ENCODE assay signal across 7 mouse cellular contexts in genomic region chr3:90540904-90541303, GRCm38 (mm10). TPM values are rescaled to one million over a fixed set of nuclear protein-coding genes. Genes with fewer than 3 reads are reported as not detected.
DNase-seq lines count a peak whose midpoint lies in the region.

No protein-coding gene starts in this region.

- no peaks in the 10 kb centered on the region for H3K36me3 ChIP-seq in embryonic facial prominence, embryonic 10.5 days (replicated peaks)

- H3K27me3 ChIP-seq in embryonic facial prominence, embryonic 10.5 days (replicated peaks; ENCODE audit: low read depth, poor library complexity, severe bottlenecking): peaks cover 26% of the 10 kb centered on the region

- peak; percentile 8 for DNase-seq in adrenal gland, postnatal 25 days
- DNase-seq in embryonic facial prominence, embryonic 10.5 days (ENCODE audit: low spot score): no peak
- peak; percentile 50 to 56 for DNase-seq in heart, postnatal 14 days
- peak; percentile 59 to 78 for DNase-seq in kidney, postnatal 25 days
- DNase-seq in lung, postnatal 25 days (ENCODE audit: low spot score): peak; percentile 73
- no peak for DNase-seq in thymus, postnatal 36 days
- no peak for DNase-seq in thymus, postnatal 0 days (ENCODE audit: low spot score)

- intact Hi-C loops in heart, postnatal 14 days (cut with DNase I): loop anchor here (5.0 kb wide), 1 partner anchor 41 kb away; no protein-coding TSS in a partner anchor

- H3K4me3 ChIP-seq in embryonic facial prominence, embryonic 10.5 days: no peak overlapping the region; the same call in 1 of the 2 replicates

- peak overlapping the region; percentile 48 for H3K27ac ChIP-seq in embryonic facial prominence, embryonic 10.5 days (replicated peaks)

- peaks cover 36% of the 10 kb centered on the region for H3K4me1 ChIP-seq in embryonic facial prominence, embryonic 10.5 days

- 49% methylated on average over 4 of the region's 4 CpGs for WGBS in embryonic facial prominence, embryonic 10.5 days

- H3K9me3 ChIP-seq in embryonic facial prominence, embryonic 10.5 days: no peaks in the 10 kb centered on the region

RNA-seq across cellular contexts. Expression of gene S100a16, which starts 3.9 kb away (rescaled TPM):
- total RNA-seq in adrenal gland, postnatal 25 days (2021): 48.4 and 52.1 TPM in 2 replicates
- 32.9 and 34.7 TPM in 2 replicates for polyA plus RNA-seq in embryonic facial prominence, embryonic 10.5 days (2016; fragmentation: Nextera tagmentation; extraction: Ambion mirVana)
- 10 to 100 TPM; 77.3 to 86.0 TPM for total RNA-seq in heart, postnatal 14 days (2021)
- polyA plus RNA-seq in thymus, postnatal 0 days (2015; fragmentation: Nextera tagmentation; extraction: Ambion mirVana): 136 and 139 TPM in 2 replicates

RNA-seq across cellular contexts. Expression of gene S100a14, which starts 14.2 kb away (rescaled TPM):
- 0.52 and 0.95 TPM in 2 replicates for total RNA-seq in adrenal gland, postnatal 25 days (2021)
- polyA plus RNA-seq in embryonic facial prominence, embryonic 10.5 days (2016; fragmentation: Nextera tagmentation; extraction: Ambion mirVana): not detected in 2 replicates
- total RNA-seq in heart, postnatal 14 days (2021): 1 to 10 TPM in 1 of 2 experiments, under 1 TPM in 1; 0.74 to 1.7 TPM
- polyA plus RNA-seq in thymus, postnatal 0 days (2015; fragmentation: Nextera tagmentation; extraction: Ambion mirVana): 43.5 and 47.3 TPM in 2 replicates

RNA-seq across cellular contexts. Expression of gene S100a3, which starts 19.5 kb away (rescaled TPM):
- not detected in 2 replicates for total RNA-seq in adrenal gland, postnatal 25 days (2021)
- 0.44 TPM in 1 of 2 replicates, not detected in the other for polyA plus RNA-seq in embryonic facial prominence, embryonic 10.5 days (2016; fragmentation: Nextera tagmentation; extraction: Ambion mirVana)
- not detected for total RNA-seq in heart, postnatal 14 days (2021)
- polyA plus RNA-seq in thymus, postnatal 0 days (2015; fragmentation: Nextera tagmentation; extraction: Ambion mirVana): 9.9 and 11.5 TPM in 2 replicates

RNA-seq across cellular contexts. Expression of gene S100a13, which starts 26.7 kb away (rescaled TPM):
- 28.8 and 41.1 TPM in 2 replicates for total RNA-seq in adrenal gland, postnatal 25 days (2021)
- polyA plus RNA-seq in embryonic facial prominence, embryonic 10.5 days (2016; fragmentation: Nextera tagmentation; extraction: Ambion mirVana): 8.3 and 8.5 TPM in 2 replicates
- 10 to 100 TPM; 29.1 to 29.8 TPM for total RNA-seq in heart, postnatal 14 days (2021)
- 146 and 154 TPM in 2 replicates for polyA plus RNA-seq in thymus, postnatal 0 days (2015; fragmentation: Nextera tagmentation; extraction: Ambion mirVana)

RNA-seq across cellular contexts. Expression of gene S100a1, which starts 26.7 kb away (rescaled TPM):
- total RNA-seq in adrenal gland, postnatal 25 days (2021): 108 and 131 TPM in 2 replicates
- polyA plus RNA-seq in embryonic facial prominence, embryonic 10.5 days (2016; fragmentation: Nextera tagmentation; extraction: Ambion mirVana): 5.7 and 6.4 TPM in 2 replicates
- 100 to 1,000 TPM; 516 to 570 TPM for total RNA-seq in heart, postnatal 14 days (2021)
- polyA plus RNA-seq in thymus, postnatal 0 days (2015; fragmentation: Nextera tagmentation; extraction: Ambion mirVana): 46.7 and 50.4 TPM in 2 replicates

Comparison
In these comparisons a context has a peak if more than half of its experiments do, and no peak if none do; other contexts are left out.
1. DNase-seq: peak in adrenal gland, postnatal 25 days (single experiment), heart, postnatal 14 days (2 of 2), kidney, postnatal 25 days (2 of 2) and lung, postnatal 25 days (single experiment); none in embryonic facial prominence, embryonic 10.5 days (single experiment), thymus, postnatal 36 days (0 of 2) and thymus, postnatal 0 days (single experiment).